Mouse (Mus musculus): ENCODE measurements around the gene Uxt. TPM values are rescaled to one million over a fixed set of nuclear protein-coding genes. Genes with fewer than 3 reads are reported as not detected.

Gene Uxt
- 111 and 112 TPM in 2 replicates for polyA plus RNA-seq (2015; fragmentation: Nextera tagmentation; extraction: Ambion mirVana)

- peak; percentile 83 for DNase-seq (ENCODE audit: low spot score)
Measured at GRCm38 (mm10) chrX:20961477-20962378, at the start of gene Uxt. Gene Uxt, minus strand, starts transcription at chrX:20962017.

- DNase-seq (ENCODE audit: low spot score) = no peak
Measured at GRCm38 (mm10) chrX:20980901-20981300, 19.1 kb upstream of the Uxt start.

GRCm38 (mm10) chrX:20950191-20950880 is 11.5 kb downstream of the Uxt start, which contains the start of gene Elk1:
Gene Elk1, minus strand, starts transcription at chrX:20950608.
- peak; percentile 82 for DNase-seq (ENCODE audit: low spot score)

DNA sequence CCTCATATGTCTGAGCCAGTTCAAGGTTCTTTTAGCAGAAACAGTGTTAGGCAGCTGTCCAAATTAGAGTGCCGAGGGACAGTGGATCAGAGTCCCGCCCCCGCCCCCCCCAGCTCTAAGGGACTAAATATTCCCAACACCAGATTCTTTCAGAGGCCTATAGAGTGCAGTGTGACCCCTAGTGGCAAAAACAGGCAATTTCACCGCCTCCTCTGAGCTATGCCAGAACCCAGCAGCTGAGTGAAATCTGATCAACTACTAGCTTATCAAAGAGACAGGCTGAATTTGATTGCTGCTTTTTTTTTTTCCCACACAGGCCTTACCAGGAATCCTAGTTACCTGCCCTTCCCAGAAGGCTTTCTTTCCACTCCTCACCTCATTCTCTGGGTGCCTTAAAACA is 15.8 kb downstream of the Uxt start:
- DNase-seq (ENCODE audit: low spot score) = peak; percentile 30

- DNase-seq (ENCODE audit: low spot score) = no peak
Measured at GRCm38 (mm10) chrX:20931963-20932362, 29.9 kb downstream of the Uxt start.

GRCm38 (mm10) chrX:20931364-20931763 is 30.5 kb downstream of the Uxt start, which contains the start of gene Cfp:
Gene Cfp, minus strand, starts transcription at chrX:20931555.
- no peak for DNase-seq (ENCODE audit: low spot score)

DNA sequence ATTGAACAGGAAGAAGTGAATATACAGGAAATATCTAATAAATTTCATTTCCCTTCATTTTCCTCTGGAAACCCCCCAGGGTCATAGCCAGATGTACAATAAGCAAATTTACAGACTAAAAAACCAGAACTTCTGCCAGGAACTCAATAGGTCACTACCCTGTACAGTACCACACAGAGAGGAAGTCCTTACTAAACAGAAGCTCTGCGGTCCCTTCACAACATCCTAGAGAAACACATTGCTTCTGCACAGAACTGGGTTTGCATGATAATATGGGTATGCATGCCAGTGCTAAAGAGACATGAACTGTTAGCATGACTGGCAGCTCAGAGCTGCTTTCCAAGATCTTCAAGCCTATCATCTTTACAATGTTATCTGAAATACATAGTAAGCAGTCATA is 32.0 kb downstream of the Uxt start:
- no peak for DNase-seq (ENCODE audit: low spot score)

GRCm38 (mm10) chrX:20924976-20925375 is 36.8 kb downstream of the Uxt start:
- no peak for DNase-seq (ENCODE audit: low spot score)

- DNase-seq (ENCODE audit: low spot score) = no peak
Measured at GRCm38 (mm10) chrX:20923506-20923905, 38.3 kb downstream of the Uxt start.

DNA sequence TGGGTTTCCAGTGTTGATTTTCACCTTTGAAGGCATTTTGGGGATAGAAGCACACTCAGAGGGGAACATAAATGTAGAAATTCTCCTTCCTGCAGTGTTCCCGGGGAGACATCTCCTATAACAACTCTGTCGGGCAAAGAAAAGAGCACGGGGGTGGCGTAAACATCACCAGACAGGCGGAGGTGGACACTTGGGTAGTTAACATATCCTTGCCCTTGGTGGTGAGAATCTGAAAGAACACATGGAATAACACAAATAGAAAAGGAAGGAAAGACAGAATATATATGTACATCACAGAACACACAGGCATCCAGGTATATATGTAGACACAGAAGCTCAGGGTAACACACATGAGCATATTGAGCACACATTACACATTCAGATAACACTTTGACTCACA is 40.5 kb downstream of the Uxt start:
- no peak for DNase-seq (ENCODE audit: low spot score)

DNA sequence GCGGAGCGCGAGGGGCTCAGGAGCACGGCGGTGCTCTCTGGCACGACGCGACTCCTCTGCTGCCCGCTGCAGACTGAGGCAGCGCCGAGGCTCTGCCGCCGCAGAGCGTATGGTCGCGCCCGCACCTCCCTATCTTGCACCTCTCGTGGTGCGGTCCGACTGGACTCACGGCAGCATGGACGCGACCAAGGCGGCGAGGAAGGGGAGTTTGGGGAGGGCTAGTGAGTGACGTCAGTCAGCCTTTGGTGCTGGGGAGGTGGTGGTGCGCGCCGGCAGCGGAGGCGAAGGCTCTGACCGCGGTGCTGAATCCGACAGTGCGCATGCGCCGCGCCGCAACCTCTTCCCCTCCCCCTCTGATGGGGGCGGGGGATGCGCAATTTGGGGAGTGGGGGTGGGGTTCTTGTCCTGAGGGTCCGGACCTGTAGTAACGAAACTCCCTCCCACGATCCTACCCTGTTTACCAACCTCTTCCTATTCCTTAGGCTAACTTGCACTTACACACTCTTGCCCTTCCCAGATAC is 40.9 kb downstream of the Uxt start, which contains the start of gene Syn1:
Gene Syn1, minus strand, starts transcription at position 161 of the 521 bp plus-strand sequence.
- peak; percentile 66 for DNase-seq (ENCODE audit: low spot score)

DNA sequence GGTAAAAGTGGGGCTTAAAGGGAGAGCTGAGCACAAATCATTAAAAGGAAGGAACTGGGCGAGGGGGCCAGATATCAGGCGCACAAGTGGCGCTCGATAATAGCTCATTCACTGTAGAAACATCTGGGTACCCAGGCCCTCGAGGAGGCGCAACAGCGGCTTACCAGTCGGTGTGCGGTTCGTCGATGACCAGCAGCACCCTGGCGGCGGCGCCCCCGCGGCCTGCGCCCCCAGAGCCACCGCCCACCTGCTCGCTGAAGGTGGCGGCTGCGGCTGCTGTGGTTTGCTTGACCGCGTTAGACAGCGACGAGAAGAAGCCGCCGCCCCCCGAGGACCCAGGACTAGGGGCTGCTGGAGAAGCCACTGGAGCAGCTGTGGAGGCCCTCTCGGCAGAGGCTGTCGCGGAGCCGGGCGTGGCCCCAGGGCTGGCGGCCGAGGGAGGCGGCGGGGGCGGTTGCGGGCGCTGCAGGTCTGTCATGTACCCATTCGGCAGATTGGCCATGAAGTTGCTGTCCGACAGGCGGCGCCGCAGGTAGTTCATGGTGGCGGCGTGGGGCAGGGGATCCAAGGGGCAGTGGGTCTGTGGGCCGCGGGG is 41.5 kb downstream of the Uxt start:
- no peak for DNase-seq (ENCODE audit: low spot score)

GRCm38 (mm10) chrX:20915075-20915474 is 46.7 kb downstream of the Uxt start:
- no peak for DNase-seq (ENCODE audit: low spot score)

- no peak for DNase-seq (ENCODE audit: low spot score)
Measured at GRCm38 (mm10) chrX:20913726-20914125, 48.1 kb downstream of the Uxt start.

- no peak for DNase-seq (ENCODE audit: low spot score)
Measured at GRCm38 (mm10) chrX:20910074-20910473, 51.7 kb downstream of the Uxt start.

Other genes starting within 250 kb of the Uxt start
- 74.8 and 81.8 TPM in 2 replicates for gene Araf, start 164.2 kb downstream of the Uxt start, polyA plus RNA-seq (2015; fragmentation: Nextera tagmentation; extraction: Ambion mirVana)
- gene Timp1, start 91.9 kb downstream of the Uxt start, polyA plus RNA-seq (2015; fragmentation: Nextera tagmentation; extraction: Ambion mirVana) = 7.0 and 7.8 TPM in 2 replicates
- 0.04 TPM in 1 of 2 replicates, not detected in the other for gene Syn1, start 41.0 kb downstream of the Uxt start, polyA plus RNA-seq (2015; fragmentation: Nextera tagmentation; extraction: Ambion mirVana)
- gene Cfp, start 30.5 kb downstream of the Uxt start, polyA plus RNA-seq (2015; fragmentation: Nextera tagmentation; extraction: Ambion mirVana) = 22.5 and 25.6 TPM in 2 replicates
- gene Elk1, start 11.4 kb downstream of the Uxt start, polyA plus RNA-seq (2015; fragmentation: Nextera tagmentation; extraction: Ambion mirVana) = 4.6 and 4.8 TPM in 2 replicates
- gene Zfp182, start 100.3 kb upstream of the Uxt start, polyA plus RNA-seq (2015; fragmentation: Nextera tagmentation; extraction: Ambion mirVana) = 6.1 and 7.2 TPM in 2 replicates
- not detected in 2 replicates for gene Spaca5, start 106.4 kb upstream of the Uxt start, polyA plus RNA-seq (2015; fragmentation: Nextera tagmentation; extraction: Ambion mirVana)
- 0.32 and 0.70 TPM in 2 replicates for gene Zfp300, start 127.5 kb upstream of the Uxt start, polyA plus RNA-seq (2015; fragmentation: Nextera tagmentation; extraction: Ambion mirVana)
- gene Ssxa1, start 153.8 kb upstream of the Uxt start, polyA plus RNA-seq (2015; fragmentation: Nextera tagmentation; extraction: Ambion mirVana) = not detected in 2 replicates
- not detected in 2 replicates for gene Gm21876, start 213.6 kb upstream of the Uxt start, polyA plus RNA-seq (2015; fragmentation: Nextera tagmentation; extraction: Ambion mirVana)